8 mouse cellular contexts compared by ENCODE assay signal in the genomic region with DNA sequence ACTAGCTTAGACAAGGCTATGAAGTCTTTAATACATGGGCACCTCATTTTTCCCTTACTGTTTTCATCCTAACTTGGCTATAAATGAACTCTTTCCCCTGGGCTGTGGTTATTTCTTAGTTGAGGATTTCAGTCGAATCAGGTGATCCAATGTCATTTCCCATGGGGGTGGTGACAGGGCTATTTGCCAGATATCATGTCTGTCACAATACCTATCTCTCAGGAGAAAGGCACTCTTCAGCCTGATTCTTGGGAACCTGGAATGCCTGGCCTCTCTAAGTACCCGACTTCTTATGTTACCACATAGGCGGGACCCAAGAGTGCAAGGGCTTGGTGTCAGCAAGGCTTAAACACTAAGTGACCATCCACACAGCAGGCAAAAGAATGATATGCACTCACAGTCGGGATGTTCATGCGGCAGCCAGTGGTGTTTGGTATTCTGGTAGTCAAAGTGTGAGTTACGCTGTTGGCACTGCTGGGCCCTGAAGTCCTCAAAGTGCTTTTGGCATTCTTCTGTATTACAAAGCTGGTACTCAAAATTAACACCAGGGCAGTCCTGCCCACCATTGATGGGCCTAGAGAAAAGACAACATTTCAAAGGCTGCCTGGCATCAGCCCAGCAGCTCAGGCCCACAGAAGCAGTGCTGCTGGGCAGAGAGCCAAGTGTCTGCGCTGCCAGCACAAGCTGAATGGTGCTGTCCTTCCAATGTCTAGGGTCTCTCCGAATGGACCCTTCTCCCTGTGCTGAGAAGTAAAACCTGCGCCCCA.
A peak's percentile ranks its signal among the peaks of the same experiment; 100 is the strongest.
DNase-seq lines count a peak whose midpoint lies in the region; ATAC-seq and TF ChIP-seq lines count a peak whose summit lies in the region.

No protein-coding gene starts in this region.

- H3K4me2 ChIP-seq in kidney, embryonic 14.5 days (replicated peaks; ENCODE audit: low read depth, low read length), result no peak overlapping the region
- no peak overlapping the region for H3K4me2 ChIP-seq in heart, postnatal 0 days (ENCODE audit: low read depth, low read length)
- no peak overlapping the region for H3K4me2 ChIP-seq in liver, embryonic 12.5 days

- TF ChIP-seq CTCF in heart, postnatal 0 days (IDR thresholded peaks at IDR 0.05; ENCODE audit: low read depth), result no peak
- TF ChIP-seq CTCF in olfactory bulb, adult 2 months (IDR thresholded peaks at IDR 0.05; ENCODE audit: insufficient read depth, low read depth, low read length), result no peak

- 89% methylated on average over 9 of the region's 9 CpGs for WGBS in kidney, embryonic 14.5 days
- WGBS in heart, postnatal 0 days, result 30% methylated on average over 9 of the region's 9 CpGs
- WGBS in olfactory bulb, adult 2 months, result 43% methylated on average over 9 of the region's 9 CpGs
- 79% methylated on average over 9 of the region's 9 CpGs for WGBS in liver, embryonic 12.5 days (ENCODE audit: insufficient replicate concordance)

- H3K27ac ChIP-seq in kidney, embryonic 14.5 days (ENCODE audit: low read depth, low read length), result no peak overlapping the region
- H3K27ac ChIP-seq in heart, postnatal 0 days (ENCODE audit: low read depth), result no peak overlapping the region
- 0 out of 2 replicates have a peak overlapping the region, but pooled peaks have one; percentile 4 for H3K27ac ChIP-seq in olfactory bulb, adult 2 months (ENCODE audit: insufficient read depth, low read depth, low read length)
- no peak overlapping the region for H3K27ac ChIP-seq in liver, embryonic 12.5 days

- H3K27me3 ChIP-seq in kidney, embryonic 14.5 days (ENCODE audit: control insufficient read depth, insufficient read depth, low read length), result no peaks in the 10 kb centered on the region
- no peaks in the 10 kb centered on the region for H3K27me3 ChIP-seq in heart, postnatal 0 days (ENCODE audit: control insufficient read depth, insufficient read depth, low read length)
- H3K27me3 ChIP-seq in liver, embryonic 12.5 days (replicated peaks), result no peaks in the 10 kb centered on the region

- no peak for ATAC-seq in kidney, embryonic 14.5 days (ENCODE audit: low FRiP score, low TSS enrichment)
- ATAC-seq in heart, postnatal 0 days (ENCODE audit: insufficient read depth, low read depth), result peak; percentile 92
- ATAC-seq in liver, embryonic 12.5 days, result no peak

- H3K4me3 ChIP-seq in kidney, embryonic 14.5 days (ENCODE audit: low read length), result no peak overlapping the region
- no peak overlapping the region for H3K4me3 ChIP-seq in heart, postnatal 0 days (ENCODE audit: low read depth, low read length)
- no peak overlapping the region for H3K4me3 ChIP-seq in olfactory bulb, adult 2 months (ENCODE audit: insufficient read depth, low read depth, low read length)
- no peak overlapping the region for H3K4me3 ChIP-seq in liver, embryonic 12.5 days

- no peak for TF ChIP-seq EP300 in heart, postnatal 0 days (IDR thresholded peaks at IDR 0.05; ENCODE audit: low read depth)

- peak; percentile 27 for DNase-seq in kidney, adult 18-20 months
- DNase-seq in cerebellum, adult 9-10 months, result peak; percentile 28
- peak; percentile 55 for DNase-seq in heart, postnatal 0 days (ENCODE audit: low spot score)
- peak; percentile 60 for DNase-seq in left cerebral cortex, adult 11 months (ENCODE audit: low spot score)
- no peak for DNase-seq in embryo, embryonic 11 days

- no peaks in the 10 kb centered on the region for H3K9me3 ChIP-seq in kidney, embryonic 14.5 days (ENCODE audit: control insufficient read depth, low read length)
- H3K9me3 ChIP-seq in heart, postnatal 0 days (replicated peaks; ENCODE audit: control insufficient read depth, low read length), result no peaks in the 10 kb centered on the region
- no peaks in the 10 kb centered on the region for H3K9me3 ChIP-seq in liver, embryonic 12.5 days (replicated peaks)

- no peaks in the 10 kb centered on the region for H3K36me3 ChIP-seq in kidney, embryonic 14.5 days (ENCODE audit: control insufficient read depth, insufficient read depth, low read length)
- H3K36me3 ChIP-seq in heart, postnatal 0 days (replicated peaks; ENCODE audit: control insufficient read depth, insufficient read depth, low read length), result no peaks in the 10 kb centered on the region
- no peaks in the 10 kb centered on the region; the same call in 1 of the 2 replicates for H3K36me3 ChIP-seq in liver, embryonic 12.5 days

- no peak overlapping the region for H3K9ac ChIP-seq in kidney, embryonic 14.5 days (ENCODE audit: low read depth, low read length)
- no peak overlapping the region for H3K9ac ChIP-seq in heart, postnatal 0 days (replicated peaks; ENCODE audit: low read depth, low read length)
- H3K9ac ChIP-seq in liver, embryonic 12.5 days, result no peak overlapping the region

- no peak for TF ChIP-seq POLR2A in olfactory bulb, adult 2 months (IDR thresholded peaks at IDR 0.05; ENCODE audit: insufficient read depth, low read depth, low read length)

- H3K4me1 ChIP-seq in kidney, embryonic 14.5 days (ENCODE audit: control insufficient read depth, insufficient read depth, low read length), result no peaks in the 10 kb centered on the region
- H3K4me1 ChIP-seq in heart, postnatal 0 days (ENCODE audit: control insufficient read depth, insufficient read depth), result peaks cover 15% of the 10 kb centered on the region; the same call in 1 of the 2 replicates
- H3K4me1 ChIP-seq in olfactory bulb, adult 2 months (ENCODE audit: control insufficient read depth, insufficient read depth, low read length), result peaks cover 5% of the 10 kb centered on the region; the same call in 1 of the 2 replicates
- no peaks in the 10 kb centered on the region for H3K4me1 ChIP-seq in liver, embryonic 12.5 days
